Mouse (Mus musculus): ENCODE measurements around the gene Scamp4. TPM values are rescaled to one million over a fixed set of nuclear protein-coding genes. Genes with fewer than 3 reads are reported as not detected.

Gene Scamp4
- polyA plus RNA-seq, 1 experiment: 94.8 TPM

GRCm38 (mm10) chr10:80658194-80658840 lies 55.6 kb downstream of the Scamp4 start:
- peak overlapping the region; percentile 55 for H3K27ac ChIP-seq (ENCODE audit: insufficient read depth, low read length)

GRCm38 (mm10) chr10:80658841-80659202 lies 56.1 kb downstream of the Scamp4 start:
- 10% methylated on average over 4 of the region's 4 CpGs for WGBS
- no peak for TF ChIP-seq CTCF (IDR thresholded peaks at IDR 0.05; ENCODE audit: extremely low read depth, insufficient read depth, insufficient read length, insufficient replicate concordance)
- no peak for TF ChIP-seq POLR2A (IDR thresholded peaks at IDR 0.05; ENCODE audit: low read depth, low read length)
- DNase-seq (ENCODE audit: low read depth in 1 of 2, low spot score in 2 of 2): peak in 1 of 2 experiments; percentile 54
- no peaks in the 10 kb centered on the region for H3K27me3 ChIP-seq (ENCODE audit: control insufficient read depth, insufficient read depth, low read length)
- H3K36me3 ChIP-seq (ENCODE audit: control insufficient read depth, insufficient read depth, low read length): no peaks in the 10 kb centered on the region
- H3K4me3 ChIP-seq (ENCODE audit: extremely low read depth, insufficient read depth, insufficient read length): 0 out of 2 replicates have a peak overlapping the region, but pooled peaks have one; percentile 15
- peak overlapping the region; percentile 81 for H3K27ac ChIP-seq (ENCODE audit: insufficient read depth, low read length)
- H3K4me1 ChIP-seq (ENCODE audit: control insufficient read depth, insufficient read depth, insufficient read length): peaks cover 47% of the 10 kb centered on the region

More at GRCm38 (mm10) chr10:80658194-80658840, 55.6 kb downstream of the Scamp4 start:
- no peak for DNase-seq (ENCODE audit: low read depth in 1 of 2, low spot score in 2 of 2)
- Histone ChIP-seq H3K4me3 (ENCODE audit: extremely low read depth, insufficient read depth, insufficient read length) (no peak overlapping the region), H3K27me3 (ENCODE audit: control insufficient read depth, insufficient read depth, low read length) (no peaks in the 10 kb centered on the region), H3K4me1 (ENCODE audit: control insufficient read depth, insufficient read depth, insufficient read length) (peaks cover 45% of the 10 kb centered on the region), H3K36me3 (ENCODE audit: control insufficient read depth, insufficient read depth, low read length) (no peaks in the 10 kb centered on the region)
- WGBS: 38% methylated on average over 14 of the region's 14 CpGs
- TF ChIP-seq CTCF (IDR thresholded peaks at IDR 0.05; ENCODE audit: extremely low read depth, insufficient read depth, insufficient read length, insufficient replicate concordance) (no peak), POLR2A (IDR thresholded peaks at IDR 0.05; ENCODE audit: low read depth, low read length) (no peak)

DNA sequence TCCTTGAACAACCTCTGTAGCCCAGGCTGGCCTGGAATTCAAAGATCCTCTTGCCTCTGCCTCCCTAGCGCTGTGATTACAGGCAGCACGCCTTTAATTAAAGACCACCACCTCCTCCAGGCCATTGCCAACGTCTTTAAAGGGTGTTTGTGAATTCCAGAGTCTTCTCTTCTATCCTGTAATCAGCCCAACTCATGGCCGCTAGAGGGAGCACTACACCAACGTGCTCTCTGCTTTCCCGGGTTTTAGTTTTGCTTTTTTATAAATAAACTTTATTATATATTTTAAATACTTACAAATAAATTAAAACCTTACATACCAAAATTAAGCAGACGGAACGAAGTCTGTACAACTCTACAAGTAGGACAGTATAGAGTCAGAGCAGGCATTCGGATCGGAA lies 56.5 kb downstream of the Scamp4 start:
- Histone ChIP-seq H3K4me3 (ENCODE audit: extremely low read depth, insufficient read depth, insufficient read length) (0 out of 2 replicates have a peak overlapping the region, but pooled peaks have one; percentile 15), H3K36me3 (ENCODE audit: control insufficient read depth, insufficient read depth, low read length) (no peaks in the 10 kb centered on the region), H3K27me3 (ENCODE audit: control insufficient read depth, insufficient read depth, low read length) (no peaks in the 10 kb centered on the region), H3K27ac (ENCODE audit: insufficient read depth, low read length) (peak overlapping the region; percentile 81), H3K4me1 (ENCODE audit: control insufficient read depth, insufficient read depth, insufficient read length) (peaks cover 49% of the 10 kb centered on the region)
- TF ChIP-seq CTCF (IDR thresholded peaks at IDR 0.05; ENCODE audit: extremely low read depth, insufficient read depth, insufficient read length, insufficient replicate concordance) (peak; percentile 45; the same call in 1 of the 2 replicates), POLR2A (IDR thresholded peaks at IDR 0.05; ENCODE audit: low read depth, low read length) (no peak)
- 9% methylated on average over 10 of the region's 10 CpGs for WGBS
- DNase-seq (ENCODE audit: low read depth in 1 of 2, low spot score in 2 of 2): peak; percentile 55 to 73

GRCm38 (mm10) chr10:80661149-80661548 lies 58.5 kb downstream of the Scamp4 start:
- H3K27ac ChIP-seq (ENCODE audit: insufficient read depth, low read length): no peak overlapping the region
- H3K36me3 ChIP-seq (ENCODE audit: control insufficient read depth, insufficient read depth, low read length): peaks cover 4% of the 10 kb centered on the region
- peak; percentile 45 to 67 for DNase-seq (ENCODE audit: low read depth in 1 of 2, low spot score in 2 of 2)
- WGBS: 38% methylated on average over 5 of the region's 5 CpGs
- peaks cover 59% of the 10 kb centered on the region for H3K4me1 ChIP-seq (ENCODE audit: control insufficient read depth, insufficient read depth, insufficient read length)
- H3K27me3 ChIP-seq (ENCODE audit: control insufficient read depth, insufficient read depth, low read length): no peaks in the 10 kb centered on the region
- no peak overlapping the region for H3K4me3 ChIP-seq (ENCODE audit: extremely low read depth, insufficient read depth, insufficient read length)
- peak; percentile 61; the same call in 1 of the 2 replicates for TF ChIP-seq CTCF (IDR thresholded peaks at IDR 0.05; ENCODE audit: extremely low read depth, insufficient read depth, insufficient read length, insufficient replicate concordance)
- no peak for TF ChIP-seq POLR2A (IDR thresholded peaks at IDR 0.05; ENCODE audit: low read depth, low read length)

GRCm38 (mm10) chr10:80663485-80664196 lies 61.0 kb downstream of the Scamp4 start:
- WGBS: 25% methylated on average over 5 of the region's 5 CpGs
- Histone ChIP-seq H3K4me1 (ENCODE audit: control insufficient read depth, insufficient read depth, insufficient read length) (peaks cover 46% of the 10 kb centered on the region), H3K36me3 (ENCODE audit: control insufficient read depth, insufficient read depth, low read length) (peaks cover 28% of the 10 kb centered on the region), H3K4me3 (ENCODE audit: extremely low read depth, insufficient read depth, insufficient read length) (no peak overlapping the region), H3K27ac (ENCODE audit: insufficient read depth, low read length) (peak overlapping the region; percentile 78), H3K27me3 (ENCODE audit: control insufficient read depth, insufficient read depth, low read length) (no peaks in the 10 kb centered on the region)
- TF ChIP-seq POLR2A (IDR thresholded peaks at IDR 0.05; ENCODE audit: low read depth, low read length): no peak; the same call in 1 of the 2 replicates
- TF ChIP-seq CTCF (IDR thresholded peaks at IDR 0.05; ENCODE audit: extremely low read depth, insufficient read depth, insufficient read length, insufficient replicate concordance): no peak
- DNase-seq (ENCODE audit: low read depth in 1 of 2, low spot score in 2 of 2): peak in 1 of 2 experiments; percentile 58

- DNase-seq (ENCODE audit: low read depth in 1 of 2, low spot score in 2 of 2): no peak
Measured at GRCm38 (mm10) chr10:80664197-80665015, 61.7 kb downstream of the Scamp4 start.

More at GRCm38 (mm10) chr10:80664197-80665015, 61.7 kb downstream of the Scamp4 start:
- H3K4me3 ChIP-seq (ENCODE audit: extremely low read depth, insufficient read depth, insufficient read length): no peak overlapping the region
- no peaks in the 10 kb centered on the region for H3K27me3 ChIP-seq (ENCODE audit: control insufficient read depth, insufficient read depth, low read length)
- peaks cover 36% of the 10 kb centered on the region for H3K36me3 ChIP-seq (ENCODE audit: control insufficient read depth, insufficient read depth, low read length)
- 7% methylated on average over 16 of the region's 16 CpGs for WGBS
- TF ChIP-seq CTCF (IDR thresholded peaks at IDR 0.05; ENCODE audit: extremely low read depth, insufficient read depth, insufficient read length, insufficient replicate concordance): no peak
- TF ChIP-seq POLR2A (IDR thresholded peaks at IDR 0.05; ENCODE audit: low read depth, low read length): no peak
- H3K27ac ChIP-seq (ENCODE audit: insufficient read depth, low read length): peak overlapping the region; percentile 78
- peaks cover 46% of the 10 kb centered on the region for H3K4me1 ChIP-seq (ENCODE audit: control insufficient read depth, insufficient read depth, insufficient read length)
